Comparison of ENCODE assay signal across 9 mouse cellular contexts in genomic region chr2:32316887-32317656, GRCm38 (mm10). TPM values are rescaled to one million over a fixed set of nuclear protein-coding genes. Genes with fewer than 3 reads are reported as not detected.
DNase-seq lines count a peak whose midpoint lies in the region; ATAC-seq lines count a peak whose summit lies in the region.
"Had no signal": no experiment of that assay in that cellular context is flagged by ENCODE, and none has a peak within 500 bp of the region (broad histone marks: within the 10 kb centered on the region; RNA-seq: fewer than 3 reads in every experiment).

No protein-coding gene starts in this region.

- peaks cover 46% of the 10 kb centered on the region for H3K4me1 ChIP-seq in forebrain, embryonic 12.5 days
- H3K4me1 ChIP-seq in forebrain, embryonic 15.5 days = peaks cover 24% of the 10 kb centered on the region
- peaks cover 53% of the 10 kb centered on the region for H3K4me1 ChIP-seq in hindbrain, embryonic 12.5 days
- H3K4me1 ChIP-seq in neural tube, embryonic 15.5 days = peaks cover 23% of the 10 kb centered on the region

- H3K4me2 ChIP-seq in forebrain, embryonic 12.5 days = no peak overlapping the region
- no peak overlapping the region for H3K4me2 ChIP-seq in forebrain, embryonic 15.5 days (replicated peaks)
- peak overlapping the region; percentile 52; the same call in 1 of the 2 replicates for H3K4me2 ChIP-seq in hindbrain, embryonic 12.5 days (replicated peaks)
- no peak overlapping the region for H3K4me2 ChIP-seq in neural tube, embryonic 15.5 days

- peak; percentile 32 for DNase-seq in lung, postnatal 10 days
- no peak for DNase-seq in lung, postnatal 25 days (ENCODE audit: low spot score)
- DNase-seq in layer of hippocampus, postnatal 14 days (ENCODE audit: low spot score in 2 of 2) = no peak
- no peak for DNase-seq in left cerebral cortex, adult 18-20 months (ENCODE audit: low spot score in 2 of 2)

- H3K27ac ChIP-seq in forebrain, embryonic 12.5 days = peak overlapping the region; percentile 63
- H3K27ac ChIP-seq in forebrain, embryonic 15.5 days (replicated peaks) = no peak overlapping the region
- peak overlapping the region; percentile 87 for H3K27ac ChIP-seq in hindbrain, embryonic 12.5 days
- peak overlapping the region; percentile 39 for H3K27ac ChIP-seq in neural tube, embryonic 15.5 days (replicated peaks)

- H3K4me3 ChIP-seq in forebrain, embryonic 12.5 days (replicated peaks) = no peak overlapping the region
- H3K4me3 ChIP-seq in forebrain, embryonic 15.5 days = no peak overlapping the region
- no peak overlapping the region for H3K4me3 ChIP-seq in hindbrain, embryonic 12.5 days
- H3K4me3 ChIP-seq in neural tube, embryonic 15.5 days (replicated peaks) = no peak overlapping the region

- 82% methylated on average over 20 of the region's 20 CpGs for WGBS in forebrain, embryonic 12.5 days
- WGBS in forebrain, embryonic 15.5 days = 74% methylated on average over 20 of the region's 20 CpGs
- WGBS in hindbrain, embryonic 12.5 days = 61% methylated on average over 20 of the region's 20 CpGs
- whole genome bisulfite sequencing in neural tube, embryonic 15.5 days = 74% methylated on average over 20 of the region's 20 CpGs

- no peaks in the 10 kb centered on the region for H3K36me3 ChIP-seq in forebrain, embryonic 12.5 days (replicated peaks)
- H3K36me3 ChIP-seq in forebrain, embryonic 15.5 days = peaks cover 4% of the 10 kb centered on the region; the same call in 1 of the 2 replicates
- H3K36me3 ChIP-seq in hindbrain, embryonic 12.5 days = no peaks in the 10 kb centered on the region
- H3K36me3 ChIP-seq in neural tube, embryonic 15.5 days = peaks cover 42% of the 10 kb centered on the region

- no peak overlapping the region for H3K9ac ChIP-seq in forebrain, embryonic 12.5 days
- no peak overlapping the region for H3K9ac ChIP-seq in forebrain, embryonic 15.5 days (replicated peaks)
- H3K9ac ChIP-seq in hindbrain, embryonic 12.5 days = no peak overlapping the region
- no peak overlapping the region for H3K9ac ChIP-seq in neural tube, embryonic 15.5 days (replicated peaks)

- peaks cover 52% of the 10 kb centered on the region for H3K27me3 ChIP-seq in forebrain, embryonic 12.5 days
- H3K27me3 ChIP-seq in forebrain, embryonic 15.5 days = no peaks in the 10 kb centered on the region
- peaks cover 47% of the 10 kb centered on the region for H3K27me3 ChIP-seq in hindbrain, embryonic 12.5 days
- H3K27me3 ChIP-seq in neural tube, embryonic 15.5 days (replicated peaks) = peaks cover 7% of the 10 kb centered on the region; the same call in 1 of the 2 replicates

- H3K9me3 ChIP-seq in forebrain, embryonic 12.5 days = no peaks in the 10 kb centered on the region
- no peaks in the 10 kb centered on the region for H3K9me3 ChIP-seq in forebrain, embryonic 15.5 days
- H3K9me3 ChIP-seq in hindbrain, embryonic 12.5 days (replicated peaks) = no peaks in the 10 kb centered on the region
- H3K9me3 ChIP-seq in neural tube, embryonic 15.5 days (replicated peaks) = no peaks in the 10 kb centered on the region

- ATAC-seq in forebrain, embryonic 12.5 days (ENCODE audit: low FRiP score) = no peak
- no peak for ATAC-seq in forebrain, embryonic 15.5 days (replicated peaks)
- no peak for ATAC-seq in hindbrain, embryonic 12.5 days (ENCODE audit: low FRiP score)
- no peak for ATAC-seq in neural tube, embryonic 15.5 days (ENCODE audit: low FRiP score)

RNA-seq across cellular contexts. Expression of gene Swi5, which starts 29.2 kb away (rescaled TPM):
- polyA plus RNA-seq in forebrain, embryonic 12.5 days (2016; fragmentation: Nextera tagmentation; extraction: Ambion mirVana) = 391 and 397 TPM in 2 replicates
- polyA plus RNA-seq in forebrain, embryonic 15.5 days (2015; fragmentation: Nextera tagmentation; extraction: Ambion mirVana) = 369 and 379 TPM in 2 replicates
- 380 and 382 TPM in 2 replicates for polyA plus RNA-seq in hindbrain, embryonic 12.5 days (2016; fragmentation: Nextera tagmentation; extraction: Ambion mirVana)
- 421 and 448 TPM in 2 replicates for polyA plus RNA-seq in neural tube, embryonic 15.5 days (2015; fragmentation: Nextera tagmentation; extraction: Ambion mirVana)
- total RNA-seq in layer of hippocampus, postnatal 14 days (2021) = 100 to 1,000 TPM; 210 to 223 TPM
- total RNA-seq in left cerebral cortex, adult 18-20 months (2021) = 100 to 1,000 TPM; 205 to 210 TPM

RNA-seq across cellular contexts. Expression of gene Golga2, which starts 29.9 kb away (rescaled TPM):
- 23.0 and 26.5 TPM in 2 replicates for polyA plus RNA-seq in forebrain, embryonic 12.5 days (2016; fragmentation: Nextera tagmentation; extraction: Ambion mirVana)
- 24.7 and 27.4 TPM in 2 replicates for polyA plus RNA-seq in forebrain, embryonic 15.5 days (2015; fragmentation: Nextera tagmentation; extraction: Ambion mirVana)
- 31.5 and 31.6 TPM in 2 replicates for polyA plus RNA-seq in hindbrain, embryonic 12.5 days (2016; fragmentation: Nextera tagmentation; extraction: Ambion mirVana)
- polyA plus RNA-seq in neural tube, embryonic 15.5 days (2015; fragmentation: Nextera tagmentation; extraction: Ambion mirVana) = 27.5 and 31.3 TPM in 2 replicates
- total RNA-seq in layer of hippocampus, postnatal 14 days (2021) = 10 to 100 TPM; 73.8 to 86.1 TPM
- 10 to 100 TPM; 84.2 to 88.5 TPM for total RNA-seq in left cerebral cortex, adult 18-20 months (2021)

RNA-seq across cellular contexts. Expression of gene Ciz1, which starts 35.1 kb away (rescaled TPM):
- polyA plus RNA-seq in forebrain, embryonic 12.5 days (2016; fragmentation: Nextera tagmentation; extraction: Ambion mirVana) = 59.1 and 67.5 TPM in 2 replicates
- polyA plus RNA-seq in forebrain, embryonic 15.5 days (2015; fragmentation: Nextera tagmentation; extraction: Ambion mirVana) = 54.0 and 55.3 TPM in 2 replicates
- 59.1 and 66.3 TPM in 2 replicates for polyA plus RNA-seq in hindbrain, embryonic 12.5 days (2016; fragmentation: Nextera tagmentation; extraction: Ambion mirVana)
- polyA plus RNA-seq in neural tube, embryonic 15.5 days (2015; fragmentation: Nextera tagmentation; extraction: Ambion mirVana) = 43.8 and 44.8 TPM in 2 replicates
- 10 to 100 TPM; 67.3 to 69.5 TPM for total RNA-seq in layer of hippocampus, postnatal 14 days (2021)
- total RNA-seq in left cerebral cortex, adult 18-20 months (2021) = 10 to 100 TPM; 66.4 to 78.3 TPM

RNA-seq across cellular contexts. Expression of gene Dnm1, which starts 36.1 kb away (rescaled TPM):
- polyA plus RNA-seq in forebrain, embryonic 12.5 days (2016; fragmentation: Nextera tagmentation; extraction: Ambion mirVana) = 18.6 and 19.4 TPM in 2 replicates
- 23.7 and 29.1 TPM in 2 replicates for polyA plus RNA-seq in forebrain, embryonic 15.5 days (2015; fragmentation: Nextera tagmentation; extraction: Ambion mirVana)
- 44.4 and 47.5 TPM in 2 replicates for polyA plus RNA-seq in hindbrain, embryonic 12.5 days (2016; fragmentation: Nextera tagmentation; extraction: Ambion mirVana)
- 72.4 and 86.9 TPM in 2 replicates for polyA plus RNA-seq in neural tube, embryonic 15.5 days (2015; fragmentation: Nextera tagmentation; extraction: Ambion mirVana)
- total RNA-seq in layer of hippocampus, postnatal 14 days (2021) = 1,000 to 10,000 TPM; 1,139 to 1,143 TPM
- total RNA-seq in left cerebral cortex, adult 18-20 months (2021) = 1,000 to 10,000 TPM; 1,236 to 1,244 TPM
- total RNA-seq: hematopoietic stem cell, adult 5-6 weeks had no signal

RNA-seq across cellular contexts. Expression of gene Uck1, which starts 57.1 kb away (rescaled TPM):
- 76.5 and 78.4 TPM in 2 replicates for polyA plus RNA-seq in forebrain, embryonic 12.5 days (2016; fragmentation: Nextera tagmentation; extraction: Ambion mirVana)
- polyA plus RNA-seq in forebrain, embryonic 15.5 days (2015; fragmentation: Nextera tagmentation; extraction: Ambion mirVana) = 91.5 and 95.3 TPM in 2 replicates
- polyA plus RNA-seq in hindbrain, embryonic 12.5 days (2016; fragmentation: Nextera tagmentation; extraction: Ambion mirVana) = 61.8 and 67.3 TPM in 2 replicates
- 88.6 and 95.8 TPM in 2 replicates for polyA plus RNA-seq in neural tube, embryonic 15.5 days (2015; fragmentation: Nextera tagmentation; extraction: Ambion mirVana)
- 10 to 100 TPM; 55.5 to 59.2 TPM for total RNA-seq in layer of hippocampus, postnatal 14 days (2021)
- 10 to 100 TPM; 49.6 to 53.6 TPM for total RNA-seq in left cerebral cortex, adult 18-20 months (2021)
